Mouse (Mus musculus) WW6 (cell line): ENCODE measurements around the gene Sbf1.

ENCODE experiments used
- DNase-seq: peaks from one replicate; pipeline ENCODE4 v3.0.0-alpha.2; 2013; ENCODE audit warnings: low read depth, low spot score

The Sbf1 gene

GRCm38 (mm10) chr15:89321264-89321663, 6.2 kb upstream of the Sbf1 start:
- no peak for DNase-seq

- DNase-seq, result no peak
These were observed 1.0 kb upstream of the Sbf1 start for GRCm38 (mm10) chr15:89316146-89316545.

GRCm38 (mm10) chr15:89314511-89315189, 461 bp downstream of the Sbf1 start:
- no peak for DNase-seq

- DNase-seq, result no peak
These were observed 1.0 kb downstream of the Sbf1 start for GRCm38 (mm10) chr15:89314107-89314506.

GRCm38 (mm10) chr15:89313359-89313758, 1.8 kb downstream of the Sbf1 start:
- no peak for DNase-seq

GRCm38 (mm10) chr15:89309962-89310498, 5.1 kb downstream of the Sbf1 start:
- DNase-seq, result no peak

- no peak for DNase-seq
These were observed 6.5 kb downstream of the Sbf1 start for GRCm38 (mm10) chr15:89308406-89309139.

GRCm38 (mm10) chr15:89307461-89307860, 7.7 kb downstream of the Sbf1 start:
- no peak for DNase-seq

GRCm38 (mm10) chr15:89305966-89306365, 9.1 kb downstream of the Sbf1 start:
- DNase-seq, result no peak

GRCm38 (mm10) chr15:89300600-89300999, 14.5 kb downstream of the Sbf1 start:
- DNase-seq, result no peak

GRCm38 (mm10) chr15:89300180-89300579, 14.9 kb downstream of the Sbf1 start:
- no peak for DNase-seq

- no peak for DNase-seq
These were observed 17.4 kb downstream of the Sbf1 start for GRCm38 (mm10) chr15:89297695-89298094.

GRCm38 (mm10) chr15:89296465-89296864, 18.6 kb downstream of the Sbf1 start:
- DNase-seq, result no peak

GRCm38 (mm10) chr15:89295580-89296165, 19.4 kb downstream of the Sbf1 start:
- no peak for DNase-seq

GRCm38 (mm10) chr15:89293778-89294177, 21.3 kb downstream of the Sbf1 start:
- DNase-seq, result no peak

- DNase-seq, result no peak
These were observed 22.3 kb downstream of the Sbf1 start for GRCm38 (mm10) chr15:89292795-89293194.

- no peak for DNase-seq
These were observed 23.6 kb downstream of the Sbf1 start for GRCm38 (mm10) chr15:89291521-89291920.

GRCm38 (mm10) chr15:89289455-89289854, 25.7 kb downstream of the Sbf1 start:
- no peak for DNase-seq

GRCm38 (mm10) chr15:89288227-89288767, 26.8 kb downstream of the Sbf1 start:
- no peak for DNase-seq

GRCm38 (mm10) chr15:89286582-89286981, 28.5 kb downstream of the Sbf1 start:
- DNase-seq, result no peak

GRCm38 (mm10) chr15:89286114-89286513, 29.0 kb downstream of the Sbf1 start:
- no peak for DNase-seq

- no peak for DNase-seq
These were observed 29.6 kb downstream of the Sbf1 start for GRCm38 (mm10) chr15:89285478-89285877.
